Mouse (Mus musculus): ENCODE results near the gene Helz. TPM values are rescaled to one million over a fixed set of nuclear protein-coding genes. Genes with fewer than 3 reads are reported as not detected.
A peak's percentile ranks its signal among the peaks of the same experiment; 100 is the strongest.

Gene Helz
- polyA plus RNA-seq, 1 experiment from 2014 or later = 5.3 TPM

DNA sequence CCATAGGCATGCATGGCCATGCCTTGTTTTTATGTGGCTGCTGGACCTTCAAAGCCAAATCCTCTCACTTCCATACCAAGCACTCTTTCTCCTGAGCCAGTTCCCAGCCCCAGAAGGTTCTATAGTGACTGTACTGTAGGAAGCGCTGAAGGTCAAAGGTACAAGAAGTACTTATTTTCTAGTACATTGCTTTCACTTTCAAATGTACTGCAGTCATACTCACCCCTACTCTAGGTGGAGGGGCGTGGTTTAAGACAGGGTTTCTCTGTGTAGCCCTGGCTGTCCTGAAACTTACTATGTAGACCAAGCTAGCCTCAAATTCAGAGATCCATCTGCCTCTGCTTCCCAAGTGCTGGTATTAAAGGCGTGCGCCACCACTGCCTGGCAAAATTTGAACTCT, 8.7 kb upstream of the Helz start:
- ATAC-seq (ENCODE audit: low FRiP score, low TSS enrichment) = peak; percentile 42; the same call in 1 of the 2 replicates

DNA sequence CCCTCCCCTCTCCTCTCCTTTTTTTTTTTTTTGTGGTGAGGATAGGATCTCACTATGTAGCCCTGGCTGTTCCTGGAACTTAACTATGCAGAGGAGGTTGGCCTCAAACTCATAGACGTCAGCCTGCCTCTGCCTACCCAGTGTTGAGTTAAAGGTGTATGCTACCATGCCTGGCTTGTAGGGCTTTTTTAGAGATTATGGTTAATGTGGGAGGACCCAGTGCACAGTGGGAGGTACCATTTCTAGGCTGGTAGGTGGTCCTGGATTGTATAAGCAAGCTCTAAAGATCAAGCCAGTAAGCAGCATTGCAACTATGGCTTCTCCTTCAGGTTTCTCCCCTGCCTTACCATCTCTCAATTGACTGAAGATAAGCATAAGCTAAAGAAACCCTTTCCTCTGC, 7.4 kb upstream of the Helz start:
- Histone ChIP-seq H3K4me1 (replicated peaks; ENCODE audit: control insufficient read depth, insufficient read depth) (no peaks in the 10 kb centered on the region), H3K9me3 (ENCODE audit: control insufficient read depth, low read length) (no peaks in the 10 kb centered on the region), H3K36me3 (ENCODE audit: control insufficient read depth, insufficient read depth, low read length) (no peaks in the 10 kb centered on the region), H3K9ac (ENCODE audit: low read length) (no peak overlapping the region), H3K4me2 (replicated peaks; ENCODE audit: low read depth) (no peak overlapping the region), H3K27ac (replicated peaks) (no peak overlapping the region), H3K4me3 (ENCODE audit: low read depth, low read length) (no peak overlapping the region), H3K27me3 (ENCODE audit: control insufficient read depth, insufficient read depth, low read length) (no peaks in the 10 kb centered on the region)
- ATAC-seq (ENCODE audit: low FRiP score, low TSS enrichment) (no peak), DNase-seq (ENCODE audit: low spot score) (no peak)
- TF ChIP-seq CTCF (IDR thresholded peaks at IDR 0.05; ENCODE audit: low read depth) = no peak
- TF ChIP-seq EP300 (optimal IDR thresholded peaks at IDR 0.05) = no peak
- 70% methylated on average over 1 of the region's 1 CpGs for WGBS

More for the DNA sequence above, 8.7 kb upstream of the Helz start:
- Histone ChIP-seq H3K27me3 (ENCODE audit: control insufficient read depth, insufficient read depth, low read length) (no peaks in the 10 kb centered on the region), H3K9ac (ENCODE audit: low read length) (no peak overlapping the region), H3K4me2 (replicated peaks; ENCODE audit: low read depth) (no peak overlapping the region), H3K36me3 (ENCODE audit: control insufficient read depth, insufficient read depth, low read length) (no peaks in the 10 kb centered on the region), H3K9me3 (ENCODE audit: control insufficient read depth, low read length) (no peaks in the 10 kb centered on the region), H3K4me1 (replicated peaks; ENCODE audit: control insufficient read depth, insufficient read depth) (no peaks in the 10 kb centered on the region), H3K4me3 (ENCODE audit: low read depth, low read length) (no peak overlapping the region), H3K27ac (replicated peaks) (no peak overlapping the region)
- DNase-seq (ENCODE audit: low spot score) = no peak
- WGBS = 90% methylated on average over 4 of the region's 4 CpGs
- TF ChIP-seq CTCF (IDR thresholded peaks at IDR 0.05; ENCODE audit: low read depth) (no peak), EP300 (optimal IDR thresholded peaks at IDR 0.05) (no peak)

DNA sequence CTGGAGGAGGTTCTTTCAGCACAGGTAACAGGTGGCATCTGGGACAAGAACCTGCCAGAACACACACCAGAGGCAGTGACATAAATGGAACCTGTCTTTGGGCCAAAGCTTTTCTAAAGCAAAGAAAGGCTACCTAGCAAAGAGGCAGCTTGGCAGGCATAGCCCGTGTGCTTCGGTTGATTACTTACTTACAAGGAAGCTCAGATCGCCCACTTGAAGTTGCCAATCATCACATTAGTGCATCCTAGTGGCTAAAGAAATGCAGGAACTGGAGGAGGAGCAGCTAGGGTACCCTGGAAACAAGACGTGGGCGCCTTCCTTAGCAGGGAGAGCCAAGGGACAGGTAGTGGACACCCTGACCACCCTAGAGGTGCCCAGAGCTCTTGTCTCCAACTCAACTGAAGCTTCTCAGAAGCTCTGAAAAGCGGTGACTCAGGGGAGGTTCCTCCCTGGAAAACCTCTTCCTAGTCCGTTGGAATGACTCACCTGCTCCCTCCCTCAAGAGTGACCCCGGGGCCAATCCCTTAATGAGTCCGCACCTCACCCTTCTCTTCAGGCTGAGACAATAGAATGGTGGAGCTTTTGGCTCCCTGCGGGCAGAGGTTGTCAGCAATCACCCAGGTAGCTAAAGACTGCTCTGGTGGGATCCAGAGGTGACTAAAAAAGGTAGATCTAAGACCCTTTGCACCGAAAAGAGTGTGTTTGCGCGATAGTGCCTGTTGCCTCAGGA, 1.8 kb upstream of the Helz start:
- H3K9me3 ChIP-seq (ENCODE audit: control insufficient read depth, low read length) = no peaks in the 10 kb centered on the region
- no peaks in the 10 kb centered on the region for H3K36me3 ChIP-seq (ENCODE audit: control insufficient read depth, insufficient read depth, low read length)
- TF ChIP-seq CTCF (IDR thresholded peaks at IDR 0.05; ENCODE audit: low read depth) (no peak; the same call in 1 of the 2 replicates), EP300 (optimal IDR thresholded peaks at IDR 0.05) (no peak)
- no peak overlapping the region for H3K9ac ChIP-seq (ENCODE audit: low read length)
- no peaks in the 10 kb centered on the region for H3K27me3 ChIP-seq (ENCODE audit: control insufficient read depth, insufficient read depth, low read length)
- H3K4me2 ChIP-seq (replicated peaks; ENCODE audit: low read depth) = peak overlapping the region; percentile 99
- ATAC-seq (ENCODE audit: low FRiP score, low TSS enrichment) (peak; percentile 82), DNase-seq (ENCODE audit: low spot score) (peak; percentile 74)
- H3K27ac ChIP-seq (replicated peaks) = no peak overlapping the region
- WGBS = 22% methylated on average over 13 of the region's 13 CpGs
- peaks cover 4% of the 10 kb centered on the region for H3K4me1 ChIP-seq (replicated peaks; ENCODE audit: control insufficient read depth, insufficient read depth)
- peak overlapping the region; percentile 92 for H3K4me3 ChIP-seq (ENCODE audit: low read depth, low read length)

DNA sequence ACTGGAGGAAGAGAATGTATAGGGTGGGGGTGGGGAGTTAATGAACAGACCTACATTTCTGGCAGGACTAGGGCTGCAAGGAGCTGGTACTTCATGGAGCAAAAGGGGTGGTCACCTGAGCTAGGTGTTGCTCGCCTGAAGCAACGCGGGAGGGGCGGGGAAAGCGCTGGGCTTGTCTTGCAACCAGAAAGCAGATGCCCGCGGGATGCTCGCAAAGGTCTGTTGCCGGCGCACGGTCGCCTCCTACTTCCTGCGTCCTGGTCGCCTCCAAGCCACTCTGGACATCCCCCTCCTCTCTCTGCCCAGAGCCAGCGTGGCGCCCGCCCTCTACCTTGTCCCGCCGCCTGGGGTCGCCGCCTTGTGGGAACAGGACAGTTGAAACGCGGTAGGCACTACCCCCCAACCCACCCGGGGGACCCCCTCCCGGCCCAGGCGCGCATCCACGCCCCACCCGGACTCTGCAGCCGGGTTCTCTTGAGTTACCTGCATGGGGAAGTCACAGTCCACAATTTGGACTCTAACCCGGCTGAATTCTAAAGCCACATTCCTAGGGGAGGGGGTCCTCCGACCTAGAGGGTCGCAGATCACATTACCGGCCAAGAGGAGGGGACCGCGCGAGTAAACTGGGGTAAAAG, 946 bp upstream of the Helz start:
- ATAC-seq (ENCODE audit: low FRiP score, low TSS enrichment) = peak; percentile 29
- Histone ChIP-seq H3K4me2 (replicated peaks; ENCODE audit: low read depth) (peak overlapping the region; percentile 99), H3K27me3 (ENCODE audit: control insufficient read depth, insufficient read depth, low read length) (no peaks in the 10 kb centered on the region), H3K9ac (ENCODE audit: low read length) (peak overlapping the region; percentile 93), H3K9me3 (ENCODE audit: control insufficient read depth, low read length) (no peaks in the 10 kb centered on the region), H3K4me3 (ENCODE audit: low read depth, low read length) (peak overlapping the region; percentile 92), H3K36me3 (ENCODE audit: control insufficient read depth, insufficient read depth, low read length) (no peaks in the 10 kb centered on the region), H3K27ac (replicated peaks) (no peak overlapping the region), H3K4me1 (replicated peaks; ENCODE audit: control insufficient read depth, insufficient read depth) (peaks cover 4% of the 10 kb centered on the region)
- peak; percentile 54 for DNase-seq (ENCODE audit: low spot score)
- WGBS = under 1% methylated on average over 25 of the region's 37 CpGs
- TF ChIP-seq EP300 (optimal IDR thresholded peaks at IDR 0.05) (no peak), CTCF (IDR thresholded peaks at IDR 0.05; ENCODE audit: low read depth) (peak; percentile 33; the same call in 1 of the 2 replicates)

DNA sequence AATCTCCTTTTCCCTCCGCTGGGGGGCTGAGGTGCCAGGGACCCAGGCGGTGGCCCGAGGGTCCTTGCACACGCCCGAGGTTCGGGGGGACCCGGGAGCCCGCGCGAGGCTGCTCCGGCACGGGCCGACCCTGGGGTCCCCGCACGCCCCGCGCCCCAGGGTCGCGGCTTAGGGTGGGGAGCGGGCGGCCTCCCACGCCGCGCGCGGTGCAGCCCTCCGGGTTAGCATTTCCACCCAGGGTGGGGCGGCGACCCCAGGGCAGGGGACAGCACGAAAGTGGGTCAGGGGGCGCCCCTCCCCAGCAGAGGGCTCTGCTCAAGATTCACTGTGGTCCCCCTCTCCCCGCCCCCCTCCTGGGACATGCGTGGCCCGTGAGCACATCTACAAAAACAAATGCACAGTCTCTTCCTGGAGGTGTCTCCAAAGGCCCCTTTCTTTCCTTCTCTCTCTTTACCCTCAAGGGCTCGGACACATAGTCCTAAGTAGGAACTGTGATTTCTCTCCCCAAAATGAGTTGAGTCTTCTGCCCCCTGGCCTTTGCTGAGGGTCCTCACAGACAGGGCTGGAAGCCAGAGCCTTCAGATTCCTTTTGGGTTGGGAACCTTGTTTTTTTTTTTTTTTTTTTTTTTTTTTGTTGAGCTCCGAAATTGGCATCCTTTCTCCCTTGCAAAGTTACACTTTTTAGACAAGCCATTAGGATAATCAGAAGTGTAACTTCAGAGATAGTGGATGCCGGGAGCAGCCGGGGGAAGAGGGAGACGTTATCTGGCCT, 660 bp downstream of the Helz start:
- 5% methylated on average over 32 of the region's 39 CpGs for WGBS
- TF ChIP-seq CTCF (IDR thresholded peaks at IDR 0.05; ENCODE audit: low read depth) (peak; percentile 4; the same call in 1 of the 2 replicates), EP300 (optimal IDR thresholded peaks at IDR 0.05) (no peak)
- no peaks in the 10 kb centered on the region for H3K27me3 ChIP-seq (ENCODE audit: control insufficient read depth, insufficient read depth, low read length)
- DNase-seq (ENCODE audit: low spot score) = peak; percentile 37
- peak overlapping the region; percentile 75 for H3K27ac ChIP-seq (replicated peaks)
- H3K9ac ChIP-seq (ENCODE audit: low read length) = peak overlapping the region; percentile 93
- peak overlapping the region; percentile 99 for H3K4me2 ChIP-seq (replicated peaks; ENCODE audit: low read depth)
- no peaks in the 10 kb centered on the region; the same call in 1 of the 2 replicates for H3K36me3 ChIP-seq (ENCODE audit: control insufficient read depth, insufficient read depth, low read length)
- peak overlapping the region; percentile 92 for H3K4me3 ChIP-seq (ENCODE audit: low read depth, low read length)
- no peaks in the 10 kb centered on the region for H3K9me3 ChIP-seq (ENCODE audit: control insufficient read depth, low read length)
- H3K4me1 ChIP-seq (replicated peaks; ENCODE audit: control insufficient read depth, insufficient read depth) = peaks cover 4% of the 10 kb centered on the region
- ATAC-seq (ENCODE audit: low FRiP score, low TSS enrichment) = peak; percentile 41
